Mouse (Mus musculus) erythroblast, embryonic 14.5 days (primary cell): ENCODE measurements around the gene Chrm4. TPM values are rescaled to one million over a fixed set of nuclear protein-coding genes. Genes with fewer than 3 reads are reported as not detected.

ENCODE experiments used
- H3K27me3 ChIP-seq: 2 replicates; pipeline ENCODE4 v1.6.1; 2012; ENCODE audit warnings: inconsistent platforms; ENCODE audit not compliant: control insufficient read depth
- H3K36me3 ChIP-seq: 2 replicates; pipeline ENCODE4 v1.6.1; 2012; ENCODE audit warnings: mild to moderate bottlenecking, inconsistent platforms; ENCODE audit not compliant: control insufficient read depth
- H3K4me1 ChIP-seq: 2 replicates; pipeline ENCODE4 v1.6.1; 2012; ENCODE audit warnings: inconsistent platforms; ENCODE audit not compliant: control insufficient read depth
- H3K4me3 ChIP-seq: replicated peaks from 2 replicates; pipeline ENCODE3; 2012; ENCODE audit warnings: moderate library complexity, mild to moderate bottlenecking, inconsistent platforms
- H3K9me3 ChIP-seq: 2 replicates; pipeline ENCODE4 v1.6.1; 2012; ENCODE audit warnings: low read length, inconsistent platforms, mixed read lengths; ENCODE audit not compliant: control insufficient read depth
- GATA1 ChIP-seq: IDR thresholded peaks from 2 replicates; pipeline ENCODE4 v1.6.1; 2012; ENCODE audit warnings: low read length, inconsistent platforms, mixed read lengths
- TAL1 ChIP-seq: IDR thresholded peaks from 3 replicates; pipeline ENCODE4 v1.6.1; 2012; ENCODE audit warnings: low read length, inconsistent platforms, mixed read lengths
- polyA plus RNA-seq: library from polyadenylated mRNA; stranded (reverse); fragments of >175 nt; gene quantifications from 2 replicates; pipeline ENCODE4 v1.2.3, GENCODE M21; 2012

Chrm4 gene
- polyA plus RNA-seq, 1 experiment, result 0.03 TPM

GRCm38 (mm10) chr2:91934826-91935525 lies 7.9 kb downstream of the Chrm4 start:
- peaks cover 73% of the 10 kb centered on the region for H3K36me3 ChIP-seq

DNA sequence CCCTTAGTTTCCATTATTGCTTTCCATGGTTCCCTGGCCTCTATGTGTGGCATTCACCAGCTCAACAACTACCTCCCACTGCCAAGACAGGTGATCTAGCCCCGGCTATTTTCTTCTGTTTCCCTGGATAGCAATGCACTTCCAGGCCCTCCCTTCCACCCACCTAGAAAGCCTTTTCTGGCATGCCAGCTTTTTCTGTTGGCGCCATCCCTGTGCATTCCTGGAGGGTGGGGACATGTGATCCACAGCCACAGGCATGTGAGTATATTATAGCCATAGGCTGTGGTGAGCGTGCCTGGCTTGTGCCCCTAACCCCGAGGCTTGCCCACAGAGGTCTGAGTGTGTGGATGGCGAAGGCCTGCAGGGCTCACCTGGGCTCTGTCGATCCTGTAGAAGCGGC lies 9.1 kb downstream of the Chrm4 start:
- TF ChIP-seq TAL1 (no peak), GATA1 (no peak)
- Histone ChIP-seq H3K36me3 (peaks cover 83% of the 10 kb centered on the region), H3K4me3 (no peak overlapping the region), H3K27me3 (peaks cover 11% of the 10 kb centered on the region), H3K4me1 (peaks cover 25% of the 10 kb centered on the region), H3K9me3 (no peaks in the 10 kb centered on the region)

More at GRCm38 (mm10) chr2:91934826-91935525, 7.9 kb downstream of the Chrm4 start:
- Histone ChIP-seq H3K4me1 (peaks cover 32% of the 10 kb centered on the region), H3K9me3 (no peaks in the 10 kb centered on the region), H3K4me3 (no peak overlapping the region), H3K27me3 (peaks cover 23% of the 10 kb centered on the region)
- TF ChIP-seq TAL1, result no peak
- TF ChIP-seq GATA1, result no peak

- H3K36me3 ChIP-seq, result peaks cover 97% of the 10 kb centered on the region
- TF ChIP-seq TAL1, result no peak
- no peak for TF ChIP-seq GATA1
- H3K4me3 ChIP-seq, result no peak overlapping the region
- H3K9me3 ChIP-seq, result no peaks in the 10 kb centered on the region
- peaks cover 9% of the 10 kb centered on the region for H3K4me1 ChIP-seq
- no peaks in the 10 kb centered on the region for H3K27me3 ChIP-seq
Observed at GRCm38 (mm10) chr2:91939303-91939935, 12.4 kb downstream of the Chrm4 start.

DNA sequence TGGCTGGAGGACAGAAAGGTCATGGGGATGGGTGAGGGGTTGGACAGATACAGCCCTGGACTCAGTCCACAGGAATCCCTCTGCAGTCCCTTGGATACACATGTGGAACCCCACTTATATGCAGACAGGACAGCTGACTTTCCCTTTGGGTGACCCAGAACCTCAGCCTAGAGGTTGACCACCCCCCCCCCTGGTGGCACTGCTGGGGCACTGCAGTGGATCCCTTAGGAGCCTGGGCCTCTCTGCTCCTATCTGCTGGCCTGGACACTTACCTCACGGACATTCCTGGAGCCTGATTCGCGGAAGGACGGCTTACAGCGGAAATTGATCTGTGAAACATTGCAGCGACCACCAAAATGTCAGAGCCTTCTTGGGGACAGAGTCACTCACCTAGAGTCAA lies 15.3 kb downstream of the Chrm4 start:
- no peak for TF ChIP-seq GATA1
- TF ChIP-seq TAL1, result no peak
- no peak overlapping the region for H3K4me3 ChIP-seq
- H3K27me3 ChIP-seq, result no peaks in the 10 kb centered on the region
- peaks cover 90% of the 10 kb centered on the region for H3K36me3 ChIP-seq
- peaks cover 38% of the 10 kb centered on the region for H3K4me1 ChIP-seq
- no peaks in the 10 kb centered on the region for H3K9me3 ChIP-seq

DNA sequence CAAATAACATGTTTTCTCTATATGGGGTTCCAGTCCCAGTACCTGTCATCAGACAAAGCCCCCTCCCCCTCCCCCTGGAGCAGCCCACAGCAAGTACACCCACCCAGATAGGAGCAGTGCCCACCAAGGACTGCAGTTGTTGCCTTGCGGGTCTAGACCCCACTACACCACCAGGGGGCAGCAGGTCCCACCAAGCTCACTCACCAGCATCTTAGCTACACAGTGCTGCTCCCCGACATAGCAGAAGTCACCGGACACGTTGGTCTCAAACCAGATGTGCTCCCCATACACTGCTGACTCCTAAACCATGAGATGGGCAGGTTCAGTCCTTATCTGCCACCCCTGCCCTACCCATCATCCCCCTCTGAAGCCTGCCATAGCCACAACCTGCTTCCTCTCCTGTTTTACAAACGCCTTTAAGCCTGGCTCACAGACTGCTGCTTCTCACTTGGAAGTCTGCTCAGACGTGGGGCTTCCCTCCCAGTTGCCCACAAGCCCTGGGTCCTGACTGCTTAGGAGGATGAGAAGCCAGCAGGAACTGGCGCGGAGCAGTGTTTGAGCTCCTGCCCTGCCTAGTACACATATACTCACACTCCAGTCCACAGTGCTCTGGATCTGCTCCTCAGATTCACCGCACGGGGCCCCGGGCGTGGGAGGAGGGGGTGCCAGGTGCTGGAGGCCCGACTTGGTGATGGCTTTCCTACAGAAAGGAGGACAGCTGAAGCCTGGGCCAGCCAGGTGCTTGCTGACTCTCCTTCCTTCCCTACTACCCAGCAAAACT lies 17.3 kb downstream of the Chrm4 start:
- H3K4me1 ChIP-seq, result peaks cover 58% of the 10 kb centered on the region
- no peak overlapping the region for H3K4me3 ChIP-seq
- peaks cover 81% of the 10 kb centered on the region for H3K36me3 ChIP-seq

DNA sequence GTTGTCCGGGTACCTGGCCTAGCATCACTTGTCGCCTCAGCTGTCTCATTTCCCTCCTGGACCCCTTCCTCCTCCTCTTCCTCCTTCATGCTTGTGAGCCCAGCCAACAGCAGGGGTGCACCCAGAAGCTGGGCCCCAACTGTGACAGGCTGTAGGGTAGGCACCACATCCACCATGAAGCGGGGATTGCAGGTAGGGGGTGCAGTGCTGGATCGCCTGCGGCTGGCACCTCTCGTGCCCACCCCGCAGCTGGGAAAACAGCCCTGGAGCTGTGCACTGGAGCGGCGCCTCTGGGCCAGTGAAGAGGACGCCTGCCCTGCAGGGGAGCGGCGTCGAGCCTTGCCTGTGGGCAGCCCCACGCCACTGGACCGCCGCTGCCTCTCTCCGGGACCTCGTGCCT lies 18.4 kb downstream of the Chrm4 start, which contains the start of gene Gm9821:
Gene Gm9821, plus strand, starts transcription at position 221 of the 400 bp plus-strand sequence.
- Histone ChIP-seq H3K9me3 (no peaks in the 10 kb centered on the region), H3K36me3 (peaks cover 74% of the 10 kb centered on the region), H3K27me3 (no peaks in the 10 kb centered on the region), H3K4me1 (peaks cover 70% of the 10 kb centered on the region), H3K4me3 (no peak within 1 kb of the TSS)
- TF ChIP-seq GATA1, result no peak
- no peak for TF ChIP-seq TAL1

More for the DNA sequence above, 17.3 kb downstream of the Chrm4 start:
- no peak for TF ChIP-seq GATA1
- H3K27me3 ChIP-seq, result no peaks in the 10 kb centered on the region
- H3K9me3 ChIP-seq, result no peaks in the 10 kb centered on the region

DNA sequence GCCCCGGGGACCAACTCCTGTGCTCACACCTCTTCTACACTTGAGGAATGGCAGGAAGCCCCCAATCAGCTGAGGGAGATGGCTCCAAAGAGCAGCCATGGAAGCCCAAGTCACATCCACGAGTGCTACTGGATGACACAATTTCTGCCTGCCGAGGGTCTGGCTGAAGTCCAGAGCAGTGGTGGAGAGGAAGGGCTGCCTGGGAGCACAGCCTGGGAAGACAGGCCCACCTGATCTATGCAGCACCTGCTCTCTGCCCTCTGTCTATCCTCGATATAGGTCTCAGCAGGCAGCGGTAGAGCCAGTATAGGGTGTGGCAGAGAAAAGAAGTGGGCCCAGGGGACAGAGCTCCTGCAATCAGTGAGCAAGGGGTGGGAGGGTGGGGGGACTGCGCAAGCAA lies 19.8 kb downstream of the Chrm4 start:
- Histone ChIP-seq H3K4me3 (peak overlapping the region; percentile 10), H3K4me1 (peaks cover 81% of the 10 kb centered on the region), H3K27me3 (no peaks in the 10 kb centered on the region), H3K36me3 (peaks cover 65% of the 10 kb centered on the region), H3K9me3 (no peaks in the 10 kb centered on the region)
- TF ChIP-seq GATA1 (no peak), TAL1 (no peak)

DNA sequence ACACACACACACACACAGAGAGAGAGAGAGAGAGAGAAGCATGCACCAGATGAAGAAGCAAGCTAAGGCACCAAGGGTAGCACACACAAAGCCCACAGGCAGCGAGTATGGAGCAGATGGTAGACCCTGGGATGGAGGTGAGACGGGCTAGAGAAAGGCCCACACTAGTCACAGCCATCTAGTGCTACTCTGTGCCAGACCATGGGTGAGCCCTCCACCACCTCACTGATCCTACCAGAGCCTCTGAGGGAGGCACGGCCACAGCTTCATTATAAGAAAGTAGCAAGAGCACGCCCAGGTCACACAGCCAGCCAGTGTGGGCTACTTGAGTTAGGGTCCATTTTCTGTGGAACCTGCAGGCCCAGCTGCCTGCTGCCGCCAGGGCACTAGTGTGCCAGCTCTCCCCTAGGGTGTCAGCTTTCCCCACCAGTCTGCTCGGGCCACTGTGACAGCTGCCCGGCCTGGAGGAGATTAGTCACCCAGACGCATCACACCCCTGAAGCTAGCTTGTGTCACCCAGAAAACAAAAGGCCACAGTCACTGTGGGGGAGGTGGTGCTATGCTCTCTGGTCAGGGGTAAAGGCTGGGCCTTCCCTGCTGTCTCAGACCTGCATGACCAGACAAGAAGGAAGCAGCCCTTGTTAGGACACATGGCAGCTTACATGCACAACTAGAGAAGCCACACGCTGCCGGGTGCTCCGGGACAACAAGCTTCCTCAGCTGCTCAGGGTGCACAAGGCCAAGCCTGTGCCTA lies 20.5 kb downstream of the Chrm4 start:
- H3K27me3 ChIP-seq, result no peaks in the 10 kb centered on the region
- peaks cover 89% of the 10 kb centered on the region for H3K4me1 ChIP-seq
- TF ChIP-seq GATA1 (no peak), TAL1 (peak; percentile 3; the same call in 1 of the 3 replicates)
- no peaks in the 10 kb centered on the region for H3K9me3 ChIP-seq
- peaks cover 61% of the 10 kb centered on the region for H3K36me3 ChIP-seq
- peak overlapping the region; percentile 61 for H3K4me3 ChIP-seq
